Comparison of ENCODE assay signal across 21 mouse cellular contexts in genomic region chr9:111085329-111085728, GRCm38 (mm10). TPM values are rescaled to one million over a fixed set of nuclear protein-coding genes. Genes with fewer than 3 reads are reported as not detected.
DNase-seq lines count a peak whose midpoint lies in the region.
"Had no signal": no experiment of that assay in that cellular context is flagged by ENCODE, and none has a peak within 500 bp of the region (broad histone marks: within the 10 kb centered on the region; RNA-seq: fewer than 3 reads in every experiment).

No protein-coding gene starts in this region.

- WGBS in macrophage (ENCODE audit: missing documents) = 61% methylated on average over 4 of the region's 4 CpGs

- peak; percentile 27 for DNase-seq in kidney, adult 9 months
- DNase-seq in kidney, adult 18-20 months = no peak
- peak; percentile 29 to 42 for DNase-seq in kidney, postnatal 36 days
- no peak for DNase-seq in kidney, adult 8-10 months
- DNase-seq in right cerebral cortex, postnatal 10 days (ENCODE audit: low spot score in 2 of 2) = no peak
- DNase-seq: adrenal gland, postnatal 10 days; adrenal gland, postnatal 36 days; cerebellum, adult 18-20 months; cerebellum, adult 9-10 months; cerebellum, postnatal 14 days; gastrocnemius, postnatal 10 days; gastrocnemius, postnatal 36 days; heart, postnatal 10 days; heart, postnatal 36 days had no signal

- no peaks in the 10 kb centered on the region for H3K36me3 ChIP-seq in macrophage (ENCODE audit: inconsistent target)
- H3K36me3 ChIP-seq: forebrain, embryonic 10.5 days; heart, embryonic 12.5 days; heart, embryonic 15.5 days; hindbrain, embryonic 10.5 days; hindbrain, embryonic 13.5 days had no signal

- H3K27ac ChIP-seq in macrophage = 0 out of 2 replicates have a peak overlapping the region, but pooled peaks have one; percentile 12
- H3K27ac ChIP-seq: forebrain, embryonic 10.5 days; forebrain, embryonic 13.5 days; heart, embryonic 15.5 days; hindbrain, embryonic 10.5 days; hindbrain, embryonic 13.5 days had no signal

- no peaks in the 10 kb centered on the region for H3K79me2 ChIP-seq in macrophage (ENCODE audit: inconsistent target)

- no peak overlapping the region for H3K4me3 ChIP-seq in macrophage (ENCODE audit: inconsistent target)
- H3K4me3 ChIP-seq: forebrain, embryonic 10.5 days; forebrain, embryonic 13.5 days; heart, embryonic 12.5 days; heart, embryonic 15.5 days; hindbrain, embryonic 10.5 days; hindbrain, embryonic 13.5 days had no signal

RNA-seq across cellular contexts. Expression of gene Ccrl2, which starts 28.0 kb away (rescaled TPM):
- total RNA-seq in macrophage (2018; cell fraction: chromatin; rRNA removed) = 100 to 1,000 TPM in 13 of 26 experiments, 10 to 100 TPM in 12, 1 to 10 TPM in 1; 4.7 to 335 (median 104) TPM
- 100 to 1,000 TPM in 18 of 26 experiments, 10 to 100 TPM in 8; 20.3 to 945 (median 250) TPM for total RNA-seq in macrophage (2018; cell fraction: cytosol; rRNA removed)
- 100 to 1,000 TPM in 20 of 26 experiments, 10 to 100 TPM in 6; 11.1 to 700 (median 492) TPM for total RNA-seq in macrophage (2018; cell fraction: nucleus; rRNA removed)
- 9.4 to 36.5 TPM (median 19.8 TPM) in 3 replicates for polyA plus RNA-seq in macrophage (2018)

RNA-seq across cellular contexts. Expression of gene Lrrfip2, which starts 32.1 kb away (rescaled TPM):
- 1,000 to 10,000 TPM in 3 of 26 experiments, 100 to 1,000 TPM in 23; 125 to 1,240 (median 267) TPM for total RNA-seq in macrophage (2018; cell fraction: chromatin; rRNA removed)
- 10 to 100 TPM; 33.5 to 87.4 (median 42.4) TPM for total RNA-seq in macrophage (2018; cell fraction: cytosol; rRNA removed)
- total RNA-seq in macrophage (2018; cell fraction: nucleus; rRNA removed) = 100 to 1,000 TPM in 19 of 26 experiments, 10 to 100 TPM in 7; 62.8 to 669 (median 140) TPM
- polyA plus RNA-seq in macrophage (2018) = 36.3 to 65.4 TPM (median 49.8 TPM) in 3 replicates

Comparison
In these comparisons a context has a peak if more than half of its experiments do, and no peak if none do; other contexts are left out.
1. DNase-seq: peak in kidney, adult 9 months (single experiment) and kidney, postnatal 36 days (2 of 2); none in kidney, adult 18-20 months (single experiment), kidney, adult 8-10 months (0 of 2) and right cerebral cortex, postnatal 10 days (0 of 2).